Mouse (Mus musculus) embryonic facial prominence, embryonic 10.5 days (tissue): ENCODE measurements at regions not wholly inside any gene's neighbourhood (a gene's known extent, or its start where the extent isn't known, plus 50 kb on each side); places are given as distances from the start of the nearest gene placed in this dataset.

ENCODE experiments used
- DNase-seq: peaks from one replicate; pipeline ENCODE4 v3.0.0-alpha.2; 2017; ENCODE audit warnings: low spot score
- H3K27ac ChIP-seq: fragments of 300-500 bp; sonication (generic); replicated peaks from 2 replicates; pipeline ENCODE4 v1.5.1; 2016; ENCODE audit warnings: mild to moderate bottlenecking
- H3K27me3 ChIP-seq: fragments of 300-500 bp; sonication (generic); replicated peaks from 2 replicates; pipeline ENCODE4 v1.6.1; 2016; ENCODE audit warnings: low read depth, mild to moderate bottlenecking; ENCODE audit not compliant: poor library complexity, severe bottlenecking
- H3K36me3 ChIP-seq: fragments of 300-500 bp; sonication (generic); replicated peaks from 2 replicates; pipeline ENCODE4 v1.6.1; 2016; ENCODE audit warnings: mild to moderate bottlenecking, moderate library complexity
- H3K4me1 ChIP-seq: fragments of 300-500 bp; sonication (generic); 2 replicates; pipeline ENCODE4 v1.6.1; 2016
- H3K4me3 ChIP-seq: fragments of 300-500 bp; sonication (generic); 2 replicates; pipeline ENCODE4 v1.5.1; 2016; ENCODE audit warnings: mild to moderate bottlenecking, moderate library complexity
- H3K9me3 ChIP-seq: fragments of 300-500 bp; sonication (generic); 2 replicates; pipeline ENCODE4 v1.6.1; 2016; ENCODE audit warnings: mild to moderate bottlenecking
- WGBS: fragments of 180-500 bp; shearing (Covaris S2); methylation state at CpG from one replicate; pipeline ENCODE4 v1.1.7; 2016; 5-methylcytosine and 5-hydroxymethylcytosine counted together

DNA sequence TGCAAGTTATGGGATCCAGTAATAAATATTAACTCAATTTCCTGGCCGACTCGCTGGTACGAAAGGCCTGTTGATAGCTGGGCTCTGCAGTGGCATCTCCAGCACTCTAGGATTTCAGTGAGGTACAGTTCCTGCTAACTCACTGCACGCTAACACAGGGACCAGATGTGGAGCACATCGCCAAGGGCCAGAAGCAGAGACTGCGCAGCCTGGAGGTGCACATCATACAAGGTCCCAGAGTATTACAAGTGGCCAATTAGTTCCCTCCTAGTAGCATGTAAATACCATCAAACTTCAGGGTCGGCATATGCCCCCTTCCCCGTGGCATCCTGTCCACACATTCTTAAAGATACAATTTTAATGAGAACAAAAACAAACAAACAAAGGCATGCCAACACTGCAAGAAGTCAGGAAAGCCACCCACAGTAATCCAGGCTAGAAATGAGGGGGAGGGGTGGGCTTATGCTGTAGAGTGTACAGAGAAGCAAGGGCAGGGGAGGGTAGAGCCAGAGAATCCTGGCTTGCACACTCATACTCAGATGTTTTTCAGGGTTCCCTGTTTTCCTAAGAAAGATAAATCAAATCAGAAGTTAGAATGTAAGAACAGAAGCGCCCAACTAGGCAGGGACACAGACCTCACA lies 419.9 kb upstream of the Mctp2 start:
- H3K4me3 ChIP-seq = no peak overlapping the region
- no peaks in the 10 kb centered on the region for H3K9me3 ChIP-seq
- peaks cover 11% of the 10 kb centered on the region for H3K4me1 ChIP-seq
- no peaks in the 10 kb centered on the region for H3K27me3 ChIP-seq
- peak; percentile 53 for DNase-seq
- no peaks in the 10 kb centered on the region for H3K36me3 ChIP-seq
- peak overlapping the region; percentile 67 for H3K27ac ChIP-seq
- 49% methylated on average over 9 of the region's 9 CpGs for WGBS

DNA sequence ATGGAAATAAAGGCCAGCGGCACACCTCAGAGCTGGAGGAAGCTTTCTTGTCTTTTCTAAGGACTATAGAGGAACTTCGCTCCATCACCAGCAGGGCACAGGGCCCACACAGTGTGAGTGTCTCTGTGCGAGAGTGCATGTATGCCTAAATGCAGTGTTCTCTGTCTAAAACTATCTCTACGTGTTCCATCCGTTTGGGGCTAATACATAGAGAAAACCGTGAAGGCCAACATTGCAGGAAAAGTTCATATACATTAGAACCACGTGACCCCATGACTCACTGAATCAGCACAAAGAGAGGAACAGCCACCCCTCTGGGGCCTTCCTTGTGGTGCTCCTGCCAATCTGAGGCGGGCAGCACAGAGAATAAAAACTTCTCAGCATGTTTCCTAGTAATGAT lies 431.4 kb upstream of the Mctp2 start:
- H3K27ac ChIP-seq = peak overlapping the region; percentile 40; the same call in 1 of the 2 replicates
- no peaks in the 10 kb centered on the region for H3K27me3 ChIP-seq
- WGBS = 74% methylated on average over 8 of the region's 8 CpGs
- H3K4me3 ChIP-seq = no peak overlapping the region
- H3K9me3 ChIP-seq = no peaks in the 10 kb centered on the region
- no peak for DNase-seq
- H3K4me1 ChIP-seq = peaks cover 16% of the 10 kb centered on the region
- no peaks in the 10 kb centered on the region for H3K36me3 ChIP-seq

DNA sequence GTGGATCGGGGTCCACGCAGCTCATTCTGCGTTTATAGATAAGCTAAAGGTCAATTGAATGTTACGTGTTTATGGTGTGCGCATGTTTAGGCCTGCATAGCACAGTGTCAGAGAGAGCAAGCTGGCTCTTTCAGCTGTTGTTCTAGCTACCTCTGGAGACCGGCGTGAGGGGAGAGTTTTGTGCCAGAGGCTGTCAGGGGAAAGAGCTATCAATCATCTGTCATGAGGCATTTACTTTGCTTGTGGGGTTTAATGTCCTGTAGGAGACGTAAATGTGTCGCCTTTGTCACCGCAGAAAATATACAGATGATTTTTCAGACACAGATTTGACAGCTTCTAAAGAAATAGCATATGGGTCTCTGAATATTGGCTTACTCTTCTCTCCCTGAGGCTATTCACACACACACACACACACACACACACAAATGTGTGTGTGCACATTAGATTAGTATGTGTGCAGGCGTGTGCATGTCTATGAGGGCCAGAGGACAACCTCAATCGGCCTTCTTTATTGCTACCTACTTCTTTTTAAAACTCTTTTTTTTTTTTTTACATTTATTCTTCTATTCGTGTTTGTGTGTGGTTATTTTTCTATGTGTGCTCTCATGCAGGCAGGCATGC lies 432.0 kb upstream of the Mctp2 start:
- Histone ChIP-seq H3K27me3 (no peaks in the 10 kb centered on the region), H3K4me3 (no peak overlapping the region), H3K36me3 (no peaks in the 10 kb centered on the region), H3K9me3 (no peaks in the 10 kb centered on the region), H3K4me1 (peaks cover 16% of the 10 kb centered on the region), H3K27ac (peak overlapping the region; percentile 40; the same call in 1 of the 2 replicates)
- WGBS = 67% methylated on average over 13 of the region's 13 CpGs
- DNase-seq = no peak

DNA sequence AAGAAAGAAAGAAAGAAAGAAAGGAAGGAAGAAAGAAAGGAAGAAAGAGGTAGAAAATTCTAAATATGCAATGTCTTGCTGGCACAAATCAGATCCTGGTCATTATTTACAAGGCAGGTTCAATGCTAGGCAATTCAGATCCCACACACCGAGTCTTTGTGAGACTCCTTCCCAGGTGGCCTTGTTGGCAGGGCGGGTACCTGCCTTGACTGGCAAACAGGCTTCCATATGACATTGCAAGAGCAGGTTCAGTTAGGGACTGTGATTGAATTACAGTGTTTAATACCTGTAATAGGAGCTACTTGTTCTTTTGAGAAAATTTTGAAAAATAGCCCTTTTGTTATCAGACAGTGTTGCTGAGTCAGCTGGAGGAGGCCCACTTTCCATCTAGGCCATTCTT lies 436.0 kb upstream of the Mctp2 start:
- no peak overlapping the region for H3K4me3 ChIP-seq
- 72% methylated on average over 2 of the region's 2 CpGs for WGBS
- no peaks in the 10 kb centered on the region for H3K9me3 ChIP-seq
- H3K27ac ChIP-seq = no peak overlapping the region
- H3K36me3 ChIP-seq = no peaks in the 10 kb centered on the region
- no peaks in the 10 kb centered on the region for H3K27me3 ChIP-seq
- H3K4me1 ChIP-seq = peaks cover 16% of the 10 kb centered on the region
- no peak for DNase-seq

DNA sequence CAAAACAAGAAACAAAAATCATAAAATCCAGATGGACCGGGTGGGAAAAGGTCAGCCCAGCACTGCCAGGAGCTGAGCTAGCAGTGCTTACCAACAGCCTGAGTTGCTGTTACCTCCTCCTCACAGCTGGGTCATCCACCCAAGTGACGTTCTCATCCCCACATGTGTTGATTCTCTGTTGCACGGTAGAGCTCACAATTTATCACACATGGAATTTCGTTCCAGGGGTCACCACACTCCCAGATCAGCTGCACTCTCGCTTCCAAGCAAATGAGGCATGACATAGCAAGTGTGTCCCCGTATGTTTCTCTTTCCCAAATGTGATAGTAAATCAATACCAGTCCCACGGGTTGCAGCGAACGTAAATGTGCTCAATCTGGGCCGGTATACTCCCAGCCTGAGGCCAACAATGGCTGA lies 445.1 kb upstream of the Mctp2 start:
- H3K4me1 ChIP-seq = peaks cover 32% of the 10 kb centered on the region
- peak; percentile 62 for DNase-seq
- no peak overlapping the region for H3K4me3 ChIP-seq
- 36% methylated on average over 10 of the region's 10 CpGs for WGBS
- no peaks in the 10 kb centered on the region for H3K9me3 ChIP-seq
- peak overlapping the region; percentile 24; the same call in 1 of the 2 replicates for H3K27ac ChIP-seq
- no peaks in the 10 kb centered on the region for H3K27me3 ChIP-seq
- H3K36me3 ChIP-seq = no peaks in the 10 kb centered on the region

DNA sequence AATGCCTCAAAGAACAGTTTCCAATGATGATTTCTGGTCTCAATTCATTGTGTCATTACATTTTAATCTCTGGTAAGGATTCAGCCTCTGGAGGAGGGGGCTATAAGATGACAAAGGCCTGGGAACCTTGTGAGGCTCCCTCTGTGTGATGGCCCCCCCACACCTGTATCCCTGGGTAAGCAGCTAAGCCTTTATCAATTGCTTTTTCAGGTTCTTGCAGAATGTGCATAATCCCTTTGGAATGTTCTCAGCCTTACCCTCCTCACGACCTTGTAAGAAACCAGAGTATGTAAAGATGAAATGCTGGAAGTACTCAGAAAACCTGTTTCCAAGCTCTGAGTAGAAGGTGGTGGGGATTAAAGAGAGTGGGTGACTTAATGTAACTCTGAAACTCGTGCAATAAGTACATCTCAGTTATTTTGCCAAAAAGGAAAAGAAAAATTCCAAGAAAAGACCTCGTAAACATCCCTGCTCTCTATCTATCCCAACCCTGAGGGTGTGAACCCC lies 446.7 kb upstream of the Mctp2 start:
- no peak overlapping the region; the same call in 1 of the 2 replicates for H3K27ac ChIP-seq
- WGBS = 57% methylated on average over 3 of the region's 3 CpGs
- no peaks in the 10 kb centered on the region for H3K27me3 ChIP-seq
- peaks cover 32% of the 10 kb centered on the region for H3K4me1 ChIP-seq
- DNase-seq = no peak
- no peaks in the 10 kb centered on the region for H3K36me3 ChIP-seq
- H3K9me3 ChIP-seq = no peaks in the 10 kb centered on the region
- H3K4me3 ChIP-seq = no peak overlapping the region

DNA sequence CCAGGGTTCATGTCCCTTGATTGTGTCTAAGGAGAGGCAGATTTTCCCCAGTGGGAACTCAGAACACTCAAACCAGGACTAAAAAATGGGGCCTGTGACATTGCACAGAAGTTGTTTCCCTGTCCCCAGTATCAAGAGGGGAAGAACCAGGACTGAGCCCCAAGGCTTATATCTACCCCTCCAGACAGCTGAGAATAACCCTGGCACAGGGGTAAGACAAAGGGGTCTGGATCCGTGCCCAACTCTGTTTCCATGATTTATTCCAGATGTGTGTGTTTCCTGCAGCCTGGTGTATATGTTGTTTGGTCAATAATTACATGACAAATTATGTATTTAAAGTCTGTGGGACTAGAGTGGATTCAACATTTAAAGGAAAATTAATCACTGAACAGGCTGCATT lies 456.3 kb upstream of the Mctp2 start:
- Histone ChIP-seq H3K4me3 (no peak overlapping the region), H3K9me3 (no peaks in the 10 kb centered on the region), H3K27ac (peak overlapping the region; percentile 68), H3K36me3 (no peaks in the 10 kb centered on the region), H3K27me3 (no peaks in the 10 kb centered on the region), H3K4me1 (peaks cover 13% of the 10 kb centered on the region)
- DNase-seq = peak; percentile 53
- WGBS = 30% methylated on average over 1 of the region's 1 CpGs

DNA sequence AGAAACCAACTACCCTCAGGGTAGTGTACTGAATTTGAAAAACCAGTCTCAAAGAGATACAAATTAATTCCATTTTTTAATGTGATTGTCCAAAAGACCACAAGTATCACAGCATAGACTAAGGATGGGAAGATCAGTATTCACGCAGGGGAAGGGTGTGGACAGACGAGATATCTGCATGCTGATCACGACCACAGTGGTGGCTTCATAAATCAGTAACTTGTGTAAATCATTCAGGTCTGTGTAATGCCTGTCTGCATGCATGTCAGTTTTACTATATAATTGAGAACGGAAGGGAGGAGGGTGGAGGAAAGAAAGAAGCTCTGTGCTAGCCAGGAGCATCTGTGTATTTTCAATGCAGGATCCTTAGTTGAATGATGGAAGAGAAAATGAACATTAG lies 462.3 kb upstream of the Mctp2 start:
- Histone ChIP-seq H3K27me3 (no peaks in the 10 kb centered on the region), H3K4me1 (no peaks in the 10 kb centered on the region), H3K36me3 (no peaks in the 10 kb centered on the region), H3K4me3 (no peak overlapping the region), H3K9me3 (no peaks in the 10 kb centered on the region), H3K27ac (no peak overlapping the region)
- WGBS = 85% methylated on average over 4 of the region's 4 CpGs
- DNase-seq = no peak

DNA sequence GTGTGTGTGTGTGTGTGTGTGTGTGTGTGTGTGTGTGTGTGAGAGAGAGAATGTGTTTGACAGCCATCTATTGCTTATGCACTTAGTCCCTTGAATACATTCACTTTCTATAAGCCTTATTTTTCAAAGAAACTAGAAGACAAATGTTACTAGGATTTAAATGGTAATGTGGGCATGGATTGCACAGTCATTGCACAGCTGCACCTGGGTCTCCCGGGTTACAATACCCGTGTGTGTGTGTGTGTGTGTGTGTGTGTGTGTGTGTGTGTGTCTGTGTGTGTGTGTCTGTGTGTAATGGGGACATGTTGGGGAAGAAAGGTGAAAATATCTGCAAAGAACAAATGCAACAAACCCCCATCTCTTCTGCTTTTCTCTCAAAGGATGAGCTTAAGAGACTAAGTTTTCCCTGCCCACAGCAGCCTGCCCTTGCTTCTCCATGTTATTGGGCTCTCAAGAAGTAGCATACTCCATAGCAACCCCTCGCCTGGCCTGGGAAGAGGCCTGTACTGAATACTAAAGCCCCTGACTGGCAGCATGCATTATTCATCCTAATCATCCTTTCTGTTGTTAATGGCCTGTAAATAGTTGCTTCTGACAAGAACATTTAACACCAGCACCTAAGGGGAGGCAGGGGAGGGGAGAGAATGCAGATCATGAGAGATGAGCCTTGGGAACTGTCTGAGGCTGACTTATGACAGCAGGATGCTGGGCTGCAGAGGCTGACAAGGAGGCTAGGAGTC lies 467.8 kb upstream of the Mctp2 start:
- Histone ChIP-seq H3K4me1 (no peaks in the 10 kb centered on the region), H3K27me3 (no peaks in the 10 kb centered on the region), H3K4me3 (no peak overlapping the region), H3K27ac (0 out of 2 replicates have a peak overlapping the region, but pooled peaks have one; percentile 19), H3K9me3 (no peaks in the 10 kb centered on the region), H3K36me3 (no peaks in the 10 kb centered on the region)
- WGBS = 78% methylated on average over 3 of the region's 3 CpGs
- no peak for DNase-seq

DNA sequence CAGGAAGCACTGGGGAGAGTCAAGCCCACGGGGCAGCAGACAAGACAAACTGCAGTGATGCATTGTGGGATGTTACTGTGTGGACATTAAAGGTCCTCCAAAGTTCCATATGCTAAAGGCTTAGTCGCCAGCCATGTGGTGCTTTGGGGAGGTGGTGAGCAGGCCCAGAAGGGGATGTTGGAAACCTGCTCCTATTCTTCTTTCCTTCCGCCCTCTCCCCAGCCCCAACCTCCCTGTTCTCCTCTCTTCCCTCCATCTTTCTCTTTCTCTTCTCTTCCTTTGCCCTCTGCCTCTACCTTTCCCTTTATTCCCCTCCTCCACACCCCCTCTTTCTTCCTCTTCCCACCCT lies 468.3 kb upstream of the Mctp2 start:
- WGBS = 58% methylated on average over 3 of the region's 3 CpGs
- no peaks in the 10 kb centered on the region for H3K27me3 ChIP-seq
- H3K4me3 ChIP-seq = no peak overlapping the region
- no peak for DNase-seq
- H3K36me3 ChIP-seq = no peaks in the 10 kb centered on the region
- no peaks in the 10 kb centered on the region for H3K9me3 ChIP-seq
- no peaks in the 10 kb centered on the region for H3K4me1 ChIP-seq
- 0 out of 2 replicates have a peak overlapping the region, but pooled peaks have one; percentile 19 for H3K27ac ChIP-seq

DNA sequence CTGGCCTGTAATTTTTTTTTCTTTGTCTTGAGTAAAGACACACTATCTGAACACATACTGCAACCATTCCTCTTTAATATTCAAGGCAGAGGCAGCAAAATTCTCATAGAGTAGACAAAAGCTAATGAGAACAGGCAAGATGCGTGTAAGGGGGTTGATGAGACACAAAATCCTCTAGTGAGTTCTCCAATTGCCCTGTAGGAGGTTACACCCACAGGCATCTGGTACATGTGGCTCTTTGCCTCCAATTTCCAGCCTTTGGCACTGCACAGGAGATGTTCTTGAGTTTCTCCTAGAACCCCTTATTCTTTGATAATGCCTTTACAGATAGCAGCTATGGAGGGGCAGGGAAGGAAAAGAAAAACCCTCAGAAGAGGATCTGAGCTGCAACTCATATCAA lies 480.9 kb upstream of the Mctp2 start:
- Histone ChIP-seq H3K27me3 (no peaks in the 10 kb centered on the region), H3K9me3 (no peaks in the 10 kb centered on the region), H3K4me3 (no peak overlapping the region), H3K36me3 (no peaks in the 10 kb centered on the region), H3K27ac (no peak overlapping the region), H3K4me1 (no peaks in the 10 kb centered on the region)
- DNase-seq = no peak
- 83% methylated on average over 1 of the region's 1 CpGs for WGBS

DNA sequence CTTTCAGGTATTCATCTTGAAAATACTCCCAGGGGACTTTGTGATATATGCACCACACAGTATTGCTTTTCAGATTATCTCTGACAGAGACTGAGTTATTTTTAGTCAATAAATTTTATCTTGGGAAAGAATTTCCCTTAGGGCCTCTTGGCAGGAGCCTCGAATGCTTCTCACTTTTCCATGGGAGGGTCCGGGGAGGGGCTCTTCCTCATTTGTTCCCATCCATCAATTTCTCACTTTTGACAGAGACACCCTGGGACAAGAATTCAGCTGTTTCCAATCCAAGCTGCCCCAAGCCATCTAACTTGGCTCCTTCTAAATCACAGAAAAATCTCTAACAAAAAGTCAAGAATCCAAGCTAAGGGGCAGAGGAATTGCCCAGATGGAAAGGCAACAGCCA lies 481.9 kb upstream of the Mctp2 start:
- no peaks in the 10 kb centered on the region for H3K27me3 ChIP-seq
- no peaks in the 10 kb centered on the region for H3K4me1 ChIP-seq
- no peak for DNase-seq
- no peaks in the 10 kb centered on the region for H3K9me3 ChIP-seq
- H3K27ac ChIP-seq = no peak overlapping the region
- 35% methylated on average over 2 of the region's 2 CpGs for WGBS
- no peaks in the 10 kb centered on the region for H3K36me3 ChIP-seq
- H3K4me3 ChIP-seq = no peak overlapping the region

DNA sequence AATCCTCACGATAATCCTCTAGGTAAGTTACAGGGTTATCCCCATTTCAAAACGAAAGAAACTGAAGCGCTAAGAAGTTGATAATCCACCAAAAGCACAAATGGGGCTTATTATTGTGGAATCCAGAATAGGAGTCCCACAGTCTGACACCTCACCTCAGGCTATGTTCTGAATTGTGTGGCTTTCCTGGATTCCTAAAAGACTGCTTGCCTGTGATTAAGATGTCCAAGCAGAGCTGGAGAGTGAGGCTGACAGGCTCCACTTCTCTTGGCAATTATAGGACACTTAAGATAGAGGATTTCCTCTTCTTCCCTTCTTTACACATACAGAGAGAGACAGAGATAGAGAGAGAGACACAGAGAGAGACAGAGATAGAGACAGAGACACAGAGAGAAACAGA lies 515.7 kb upstream of the Mctp2 start:
- Histone ChIP-seq H3K4me3 (no peak overlapping the region), H3K4me1 (no peaks in the 10 kb centered on the region), H3K27ac (no peak overlapping the region), H3K9me3 (no peaks in the 10 kb centered on the region), H3K27me3 (no peaks in the 10 kb centered on the region), H3K36me3 (no peaks in the 10 kb centered on the region)
- no peak for DNase-seq
- 76% methylated on average over 3 of the region's 3 CpGs for WGBS
